Mouse (Mus musculus): ENCODE measurements around the gene Mael. TPM values are rescaled to one million over a fixed set of nuclear protein-coding genes. Genes with fewer than 3 reads are reported as not detected.

The Mael gene
- total RNA-seq, 2 experiments from 2014 or later = 0.52 TPM; not detected in 1

GRCm38 (mm10) chr1:166160569-166161445 is 77.7 kb downstream of the Mael start:
- intact Hi-C loops (cut with DNase I) = loop anchor here (2.0 kb wide), 3 partner anchors 92 to 200 kb away; no protein-coding TSS in a partner anchor
- peak; percentile 50 to 73 for DNase-seq (ENCODE audit: low spot score in 2 of 2)

DNA sequence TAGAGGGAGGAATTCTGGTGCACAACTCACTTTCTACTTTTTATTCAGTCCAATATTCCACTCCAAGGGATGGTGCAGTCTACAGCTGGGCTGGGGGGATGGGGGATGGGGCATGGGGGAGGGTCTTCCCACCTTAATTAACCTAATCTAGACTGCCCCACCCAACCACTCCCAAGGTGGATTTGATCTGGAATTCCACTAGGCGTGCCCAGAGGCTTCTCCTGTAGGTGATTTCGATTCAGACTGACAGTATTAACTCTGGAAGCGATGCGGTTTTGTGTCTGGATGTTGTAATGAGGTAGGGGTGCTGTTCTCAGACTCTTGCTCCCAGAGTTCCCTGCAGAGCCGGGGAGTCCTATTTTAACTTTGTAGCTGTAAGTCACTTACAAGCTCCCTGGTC is 78.4 kb downstream of the Mael start:
- DNase-seq (ENCODE audit: low spot score in 2 of 2) = no peak
- intact Hi-C loops (cut with DNase I) = loop anchor here (2.0 kb wide), 3 partner anchors 93 to 201 kb away; no protein-coding TSS in a partner anchor

DNA sequence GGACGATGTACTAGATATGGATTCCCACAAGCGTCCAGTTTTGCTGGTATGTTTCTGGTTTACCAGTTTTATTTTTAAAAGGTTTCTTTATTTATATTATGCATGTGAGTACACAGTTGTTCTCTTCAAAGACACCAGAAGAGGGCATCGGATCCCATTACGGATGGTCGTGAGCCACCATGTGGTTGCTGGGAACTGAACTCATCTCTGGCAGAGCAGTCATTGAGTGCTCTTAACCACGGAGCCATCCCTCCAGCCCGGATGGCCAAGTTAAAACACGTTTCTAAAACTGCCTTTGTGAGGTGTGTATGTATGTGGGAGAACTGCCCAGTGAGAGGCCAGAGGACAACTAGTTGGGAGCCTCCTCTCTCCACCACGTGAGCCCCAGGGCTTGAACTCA is 79.9 kb downstream of the Mael start:
- intact Hi-C loops (cut with DNase I) = loop anchor here (10.0 kb wide), 1 partner anchor 484 kb away; no protein-coding TSS in a partner anchor
- DNase-seq (ENCODE audit: low spot score in 2 of 2) = no peak

- intact Hi-C loops (cut with DNase I) = loop anchor here (10.0 kb wide), 1 partner anchor 483 kb away; no protein-coding TSS in a partner anchor
These were observed 80.8 kb downstream of the Mael start for GRCm38 (mm10) chr1:166157712-166158111.

GRCm38 (mm10) chr1:166155113-166155494 is 83.4 kb downstream of the Mael start:
- DNase-seq (ENCODE audit: low spot score in 2 of 2) = no peak
- intact Hi-C loops (cut with DNase I) = loop anchor here (10.0 kb wide), 1 partner anchor 480 kb away; no protein-coding TSS in a partner anchor

More at GRCm38 (mm10) chr1:166157712-166158111, 80.8 kb downstream of the Mael start:
- no peak for DNase-seq (ENCODE audit: low spot score in 2 of 2)

GRCm38 (mm10) chr1:166154162-166155112 is 84.1 kb downstream of the Mael start:
- intact Hi-C loops (cut with DNase I) = loop anchor here (5.0 to 10.0 kb wide), 3 partner anchors 107 to 480 kb away; no protein-coding TSS in a partner anchor
- peak; percentile 66 to 68 for DNase-seq (ENCODE audit: low spot score in 2 of 2)

DNA sequence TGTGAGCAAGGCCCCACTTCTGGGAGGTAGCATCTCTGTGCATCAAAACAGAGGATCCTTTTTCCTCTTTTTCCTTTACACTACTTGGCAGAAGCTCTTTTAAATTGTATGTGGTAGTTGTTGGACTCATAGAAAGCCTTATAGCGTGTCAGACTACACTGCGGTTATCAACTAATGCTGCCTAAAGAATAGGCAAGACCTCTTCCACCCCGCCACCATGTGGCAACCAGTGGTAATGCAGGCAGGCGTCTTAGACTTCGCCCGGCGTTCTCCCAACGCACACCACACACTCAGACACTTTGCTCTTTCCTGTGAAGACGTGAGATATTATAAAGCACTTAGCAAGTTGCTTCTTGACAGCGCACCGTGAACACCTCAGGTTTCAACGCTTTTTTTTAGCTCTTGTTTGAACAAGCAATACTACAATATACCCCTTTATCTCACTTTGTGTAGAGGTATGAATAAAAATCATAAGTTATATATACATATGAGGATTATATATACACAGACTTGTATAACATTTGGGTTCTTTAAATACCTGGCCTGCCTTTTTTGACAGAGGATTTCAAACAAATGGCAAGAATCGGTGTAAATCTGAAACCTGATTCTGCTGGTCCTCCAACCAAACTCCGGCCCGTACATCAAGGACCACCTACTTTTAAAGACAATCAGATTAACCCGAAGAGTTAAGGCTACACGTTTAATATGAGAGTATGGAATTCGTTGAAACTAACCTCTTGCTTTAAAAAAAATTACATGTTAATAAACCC is 85.0 kb downstream of the Mael start:
- intact Hi-C loops (cut with DNase I) = loop anchor here (2.0 to 10.0 kb wide), 4 partner anchors 106 to 479 kb away; no protein-coding TSS in a partner anchor

DNA sequence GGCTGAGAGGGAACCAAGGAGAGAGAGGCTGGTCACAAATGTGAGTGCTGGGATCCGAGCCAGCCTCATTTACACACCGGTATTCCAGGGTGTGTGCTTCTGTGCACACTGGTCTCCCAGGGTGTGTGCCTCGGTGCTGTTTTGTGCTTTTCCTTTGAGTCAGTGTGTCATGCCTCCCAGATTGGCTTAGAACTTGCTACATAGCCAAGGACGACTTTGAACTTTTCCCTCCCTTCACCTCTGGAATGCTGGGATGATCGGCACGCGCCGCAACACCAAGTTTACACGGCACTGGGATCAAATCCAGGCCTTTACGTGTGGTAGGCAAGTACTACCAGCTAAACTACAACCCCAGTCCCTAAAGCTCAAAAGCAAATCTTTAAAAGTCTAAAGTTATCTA is 86.5 kb downstream of the Mael start:
- no peak for DNase-seq (ENCODE audit: low spot score in 2 of 2)
- intact Hi-C loops (cut with DNase I) = loop anchor here (2.0 to 10.0 kb wide), 4 partner anchors 105 to 477 kb away; no protein-coding TSS in a partner anchor

More for the DNA sequence above, 85.0 kb downstream of the Mael start:
- peak; percentile 81 to 84 for DNase-seq (ENCODE audit: low spot score in 2 of 2)

DNA sequence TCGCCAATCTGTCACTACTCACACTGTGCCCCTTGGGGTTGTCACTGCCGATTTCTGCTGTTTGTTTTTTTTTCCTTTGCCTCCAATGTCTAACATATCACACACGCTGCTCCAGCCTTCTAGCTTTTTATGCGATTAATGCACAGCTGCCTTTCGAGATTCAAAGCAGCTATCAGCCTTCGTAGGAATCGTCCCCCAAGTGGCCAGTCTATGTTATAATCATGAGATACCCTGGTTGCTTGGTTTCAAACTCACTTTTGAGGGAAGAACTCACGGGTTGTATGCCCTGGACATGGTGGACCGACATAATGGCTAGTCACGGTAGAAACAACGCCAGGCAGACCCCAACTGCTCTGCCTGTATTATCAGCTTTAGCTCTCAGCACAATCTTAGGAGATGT is 87.2 kb downstream of the Mael start:
- no peak for DNase-seq (ENCODE audit: low spot score in 2 of 2)
- intact Hi-C loops (cut with DNase I) = loop anchor here (1.0 to 10.0 kb wide), 4 partner anchors 104 to 477 kb away; no protein-coding TSS in a partner anchor

Other genes starting within 250 kb of the Mael start
- gene Pou2f1, start 236.1 kb downstream of the Mael start, total RNA-seq (2021) = 10 to 100 TPM; 11.3 to 22.7 TPM
- under 1 TPM; 0.16 to 0.17 TPM for gene Dusp27, start 110.8 kb downstream of the Mael start, total RNA-seq (2021)
- gene Gpa33, start 108.5 kb downstream of the Mael start, total RNA-seq (2021) = not detected
- gene Ildr2, start 15.4 kb upstream of the Mael start, total RNA-seq (2021) = 100 to 1,000 TPM; 104 to 110 TPM
- 10 to 100 TPM; 30.6 to 36.6 TPM for gene Tada1, start 140.3 kb upstream of the Mael start, total RNA-seq (2021)
- 10 to 100 TPM; 33.9 to 36.7 TPM for gene Pogk, start 171.1 kb upstream of the Mael start, total RNA-seq (2021)